Mouse (Mus musculus): Measurements from ENCODE around the gene Hikeshi. TPM values are rescaled to one million over a fixed set of nuclear protein-coding genes. Genes with fewer than 3 reads are reported as not detected.

Gene Hikeshi
- total RNA-seq (2021) = 10 to 100 TPM; 59.1 to 61.9 TPM

DNA sequence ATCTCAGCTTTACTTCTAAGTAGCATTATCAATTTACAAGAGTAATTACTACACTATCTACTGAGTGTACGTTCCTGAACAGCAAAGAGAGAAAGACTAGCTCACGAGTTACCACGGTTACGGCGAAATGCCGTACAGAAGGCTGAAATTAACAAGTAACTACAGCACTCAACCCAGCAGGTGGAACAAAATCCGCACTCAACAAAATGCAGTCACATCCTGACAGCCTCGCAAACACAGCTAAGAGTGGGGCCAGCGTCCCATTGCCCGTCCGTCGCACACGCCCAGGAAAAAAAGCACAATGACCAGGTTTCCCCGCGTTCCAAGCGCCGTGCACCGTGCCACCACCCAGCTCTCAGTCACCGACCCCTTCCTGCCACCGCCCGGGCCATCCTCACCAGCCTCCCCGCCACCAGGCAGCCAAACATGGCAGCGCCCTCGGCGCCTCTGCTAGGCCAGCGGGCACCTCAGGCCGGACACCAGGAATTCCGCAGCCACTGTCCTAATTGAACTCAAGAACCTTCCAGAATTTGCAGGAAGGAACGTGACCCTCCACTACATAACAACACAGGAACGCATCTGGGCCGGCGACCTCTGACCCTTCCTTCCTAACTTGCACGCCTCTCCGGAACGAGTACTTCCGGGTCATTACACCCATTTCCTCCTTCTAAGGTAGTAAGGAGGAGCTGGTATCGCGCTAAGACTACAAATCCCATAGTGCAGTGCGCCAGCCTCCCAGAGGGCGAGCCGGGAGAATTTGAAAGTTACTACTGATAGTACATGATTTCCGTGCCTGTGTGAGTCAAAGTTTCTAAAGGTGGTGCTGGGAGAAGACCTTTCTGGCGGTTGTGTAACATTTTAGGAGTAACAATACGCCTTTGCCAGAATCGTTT, at the start of gene Hikeshi:
Gene Hikeshi, minus strand, starts transcription at position 634 of the 893 bp plus-strand sequence.
- intact Hi-C loops (cut with DNase I) = loop anchor here (5.0 kb wide), 1 partner anchor 36 kb away; no protein-coding TSS in a partner anchor
- DNase-seq = peak; percentile 96 to 98

DNA sequence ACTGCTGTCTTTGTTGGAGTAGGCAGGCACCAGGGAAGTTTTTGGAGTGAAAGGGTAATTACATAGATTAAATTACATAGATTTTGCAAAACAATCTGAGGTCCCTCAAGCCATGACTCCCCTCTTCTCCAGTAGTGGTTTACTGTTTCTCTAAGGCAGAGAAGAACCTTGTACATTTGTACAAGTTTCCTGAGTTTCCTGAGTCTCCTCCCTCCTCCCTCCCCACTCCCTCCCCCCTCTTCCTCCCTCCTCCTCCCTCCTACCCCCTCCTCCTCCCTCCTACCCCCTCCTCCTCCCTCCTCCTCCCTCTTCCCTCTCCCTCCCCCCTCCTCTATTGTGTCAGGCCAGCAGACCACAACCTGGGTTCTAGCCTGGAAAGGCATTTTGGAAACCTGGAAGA, 43.4 kb upstream of the Hikeshi start:
- no peak for DNase-seq
- intact Hi-C loops (cut with DNase I) = no loop called here

DNA sequence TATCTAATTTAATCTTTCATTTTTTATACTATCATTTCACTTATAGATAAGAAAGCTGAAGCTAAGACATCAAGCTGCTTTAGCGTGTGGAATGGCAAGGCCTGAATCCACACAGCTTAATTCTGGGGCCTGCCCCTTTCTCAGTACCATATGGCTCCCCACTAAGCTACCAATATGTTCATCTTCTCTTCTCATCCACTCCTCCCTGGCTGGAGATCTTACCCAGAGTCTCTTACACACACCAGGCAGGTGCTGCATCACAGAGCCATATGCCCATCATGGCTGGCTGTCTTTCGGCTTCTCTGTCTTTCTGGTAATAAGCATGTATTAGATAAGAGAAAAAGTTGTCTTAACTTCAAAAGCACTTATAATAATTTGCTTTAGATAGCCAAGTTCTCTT, 42.4 kb upstream of the Hikeshi start:
- no peak for DNase-seq
- intact Hi-C loops (cut with DNase I) = no loop called here

DNA sequence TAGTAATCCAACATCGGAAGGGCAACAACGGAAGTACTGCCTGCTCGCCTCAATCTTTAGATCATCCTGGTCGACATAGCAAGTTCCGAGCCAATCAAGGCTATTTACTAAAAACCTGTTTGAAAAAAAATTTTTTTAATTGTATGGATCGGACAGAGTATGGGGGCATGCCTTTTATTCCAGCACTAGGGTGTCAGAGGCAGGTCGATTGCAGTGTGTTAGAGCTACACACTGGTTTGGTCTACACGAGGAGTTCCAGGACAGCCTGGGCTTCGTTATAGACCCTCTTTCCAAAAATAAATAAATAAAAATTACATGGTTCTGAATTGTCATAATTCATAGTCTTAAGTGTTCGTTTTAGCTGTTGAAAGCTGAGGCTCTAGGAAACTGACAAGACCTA, 40.6 kb upstream of the Hikeshi start:
- intact Hi-C loops (cut with DNase I) = no loop called here
- DNase-seq = no peak

DNA sequence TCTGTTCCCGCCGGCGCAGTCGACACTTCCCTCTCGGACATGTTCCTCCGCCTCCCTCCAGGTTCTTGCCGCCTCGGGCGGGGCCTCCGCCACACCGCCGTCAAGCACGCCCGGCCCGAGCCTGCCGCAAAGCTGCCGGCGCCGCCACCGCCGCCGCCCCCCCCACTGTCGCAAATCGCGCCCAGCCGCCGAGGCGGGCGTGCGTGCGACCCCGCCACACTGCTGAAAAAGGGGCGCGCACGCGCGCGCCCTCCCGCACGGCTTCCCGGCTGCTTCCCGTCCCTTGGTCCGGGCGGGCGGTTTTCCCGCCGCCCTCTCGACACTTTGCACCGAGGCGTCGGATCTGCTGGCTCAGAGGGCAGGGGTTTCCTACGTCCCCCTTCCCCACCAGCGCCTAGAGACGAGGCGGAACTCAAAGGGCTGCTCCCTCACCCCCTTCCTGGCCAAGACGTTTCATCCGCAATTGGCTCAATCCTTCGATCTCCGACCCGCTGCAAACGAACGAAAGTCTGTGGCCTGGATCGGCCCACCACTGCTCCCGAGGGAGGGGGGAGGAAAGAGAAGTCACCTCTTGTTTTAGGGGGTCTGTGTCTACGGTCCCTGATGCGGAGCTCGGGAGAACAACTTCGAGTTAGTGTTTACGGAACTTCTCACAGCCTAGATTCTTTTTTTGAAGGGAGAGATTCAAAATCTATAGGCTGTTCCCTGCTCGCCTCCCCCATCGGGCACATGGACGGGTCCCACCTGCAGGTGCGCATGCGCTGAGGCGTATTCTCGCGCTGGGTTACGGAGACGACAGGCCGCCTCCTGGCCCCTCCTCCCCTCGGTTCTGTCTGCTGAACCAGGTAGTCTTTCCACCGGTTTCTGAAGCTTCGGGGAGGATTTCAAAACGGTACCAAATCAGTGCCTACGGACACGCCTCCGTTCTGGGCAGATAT, 39.8 kb upstream of the Hikeshi start, which contains the start of gene Eed:
Gene Eed, minus strand, starts transcription at position 499 of the 938 bp plus-strand sequence.
- intact Hi-C loops (cut with DNase I) = no loop called here
- peak; percentile 96 for DNase-seq

DNA sequence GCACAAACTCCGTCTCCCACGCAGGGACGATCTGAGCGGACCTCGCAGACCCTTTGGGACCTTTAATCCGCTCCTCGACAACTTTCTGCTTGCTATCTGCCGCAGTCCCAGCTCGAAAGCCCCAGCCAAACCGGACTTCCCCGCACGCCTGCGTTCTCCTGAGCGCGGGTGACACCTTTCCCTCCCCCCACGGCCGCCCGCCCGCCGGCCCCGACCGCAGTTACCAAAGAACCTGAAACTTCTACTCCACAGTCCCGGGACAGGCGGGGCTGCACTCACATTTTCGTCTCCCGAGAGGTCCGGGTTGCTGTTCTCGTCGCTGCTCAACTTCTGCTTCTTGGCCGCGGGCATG, 39.1 kb upstream of the Hikeshi start:
- no peak for DNase-seq
- intact Hi-C loops (cut with DNase I) = no loop called here

DNA sequence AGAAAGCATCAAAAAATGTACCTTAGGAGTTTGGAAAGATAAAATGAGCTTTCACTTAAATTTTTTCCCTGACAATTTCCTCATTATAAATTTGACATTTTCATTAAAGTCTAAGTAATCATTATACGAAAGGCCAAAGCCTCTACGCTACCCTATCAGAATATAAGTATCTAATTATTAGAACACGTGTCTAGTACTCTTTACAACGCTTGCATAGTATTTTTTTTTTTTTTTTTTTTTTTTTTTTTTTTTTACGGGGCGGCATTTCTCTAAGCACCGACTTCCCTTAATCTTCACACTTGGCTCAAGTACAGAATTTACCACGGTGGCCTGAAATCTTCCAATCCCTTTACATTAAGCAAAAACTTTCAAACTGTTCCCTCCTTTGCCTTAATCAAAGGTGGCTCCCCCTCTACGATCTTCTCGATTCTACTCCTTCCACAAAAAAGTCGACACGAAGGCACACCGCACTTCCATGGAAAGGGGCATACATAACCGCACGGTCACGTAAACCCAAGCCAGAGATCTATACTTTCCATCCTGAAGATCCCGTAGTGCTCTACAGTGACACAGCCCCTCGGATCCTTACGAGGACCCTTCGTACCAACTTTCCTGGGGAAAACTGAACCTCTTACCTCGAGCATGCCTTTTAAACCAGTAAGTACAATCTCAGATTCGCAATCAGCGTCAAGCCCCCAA, 38.6 kb upstream of the Hikeshi start:
- DNase-seq = peak in 1 of 2 experiments; percentile 26
- intact Hi-C loops (cut with DNase I) = loop anchor here (5.0 kb wide), 1 partner anchor 37 kb away; the partner anchor contains the start of gene Hikeshi

DNA sequence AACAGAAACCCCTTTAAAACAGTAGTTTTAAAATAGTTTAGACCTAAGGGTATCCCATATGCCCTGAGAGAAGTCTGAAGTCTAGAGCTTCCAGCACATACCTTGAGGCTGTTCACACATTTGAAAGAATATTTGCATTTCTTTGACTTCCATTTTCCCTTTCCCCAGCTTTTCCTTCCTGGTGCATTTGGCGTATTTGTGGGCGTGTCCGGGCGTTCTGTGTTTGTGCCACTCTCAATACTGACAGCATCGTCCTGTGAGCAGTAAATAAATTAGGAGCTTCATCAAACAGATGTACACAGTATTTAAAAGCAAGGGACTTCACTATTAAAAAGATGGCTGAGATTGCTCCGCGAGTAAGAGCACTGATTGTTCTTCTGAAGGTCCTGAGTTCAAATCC, 35.8 kb upstream of the Hikeshi start:
- no peak for DNase-seq
- intact Hi-C loops (cut with DNase I) = loop anchor here (5.0 kb wide), 1 partner anchor 34 kb away; the partner anchor contains the start of gene Hikeshi

DNA sequence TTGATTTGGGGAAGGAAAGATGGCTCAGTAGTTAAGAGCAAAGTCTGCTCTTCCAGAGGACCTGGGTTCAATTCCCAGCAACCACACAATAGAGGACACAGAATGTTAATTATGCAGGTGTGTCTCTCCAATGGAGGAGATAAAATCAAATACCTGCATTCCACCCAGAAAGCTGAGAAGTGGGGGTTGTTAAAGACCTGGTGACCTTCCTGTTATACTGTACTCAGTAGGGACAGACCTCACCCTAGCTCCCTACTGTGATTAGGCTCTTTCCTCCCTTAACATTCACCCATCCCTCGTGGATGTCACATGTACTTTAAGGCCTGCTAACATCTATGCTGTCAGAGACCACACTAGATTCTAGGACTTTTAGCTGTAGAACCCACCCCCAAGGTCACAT, 34.6 kb upstream of the Hikeshi start:
- DNase-seq = no peak
- intact Hi-C loops (cut with DNase I) = loop anchor here (5.0 kb wide), 1 partner anchor 33 kb away; the partner anchor contains the start of gene Hikeshi

DNA sequence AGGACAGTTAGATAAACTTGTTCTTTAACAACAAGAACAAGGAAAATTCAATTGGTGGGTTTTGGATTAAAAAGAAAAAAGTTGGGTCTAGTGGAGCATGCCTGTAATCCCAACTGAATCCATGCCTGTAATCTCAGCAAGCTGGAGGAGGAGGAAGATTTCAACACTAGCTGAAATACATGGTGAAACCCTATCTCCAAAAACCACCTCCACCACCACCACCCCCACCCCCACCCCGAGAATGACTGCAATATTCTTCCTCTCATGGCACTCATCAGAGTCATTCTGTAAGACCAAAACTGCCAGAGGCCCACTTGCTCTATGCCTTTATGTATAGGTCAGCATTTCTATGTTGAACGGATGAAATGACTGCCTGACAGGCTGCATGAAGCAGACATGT, 26.2 kb upstream of the Hikeshi start:
- intact Hi-C loops (cut with DNase I) = no loop called here

DNA sequence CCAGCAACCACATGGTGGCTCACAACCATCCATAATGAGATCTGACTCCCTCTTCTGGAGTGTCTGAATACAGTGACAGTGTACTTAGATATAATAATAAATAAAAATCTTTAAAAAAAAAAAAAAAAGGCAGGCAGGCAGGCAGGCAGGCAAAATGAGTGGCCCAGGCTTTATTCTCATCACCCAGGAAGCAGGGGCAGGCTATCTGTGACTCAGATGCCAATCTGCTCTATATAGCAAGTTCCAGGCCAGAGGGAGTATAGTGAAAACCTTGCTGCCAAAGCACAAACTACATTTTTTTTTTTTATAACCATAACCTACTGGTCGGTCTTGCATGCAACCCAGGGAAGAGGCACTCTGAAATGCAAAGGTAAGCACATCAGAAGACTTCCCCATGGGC, 25.8 kb upstream of the Hikeshi start:
- intact Hi-C loops (cut with DNase I) = no loop called here
- DNase-seq = no peak

More for the DNA sequence above, 26.2 kb upstream of the Hikeshi start:
- DNase-seq = no peak

DNA sequence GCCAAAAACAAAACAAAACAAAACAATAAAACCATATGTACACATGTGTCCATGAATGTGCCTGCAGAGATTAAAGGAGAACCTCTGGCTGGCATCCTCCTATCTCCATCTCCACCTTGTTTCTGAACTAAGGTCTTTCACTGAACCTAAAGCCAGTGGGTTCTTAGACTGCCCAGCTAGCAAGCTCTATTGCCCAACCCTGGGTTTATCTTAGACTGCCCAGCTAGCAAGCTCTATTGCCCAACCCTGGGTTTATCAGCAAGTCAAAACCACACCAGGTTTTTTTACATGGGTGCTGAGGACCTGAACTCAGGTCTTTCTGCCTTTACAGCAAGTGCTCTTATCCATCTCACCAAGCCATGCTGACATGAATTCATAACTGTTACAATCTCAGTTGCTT, 22.1 kb upstream of the Hikeshi start:
- DNase-seq = no peak
- intact Hi-C loops (cut with DNase I) = no loop called here

DNA sequence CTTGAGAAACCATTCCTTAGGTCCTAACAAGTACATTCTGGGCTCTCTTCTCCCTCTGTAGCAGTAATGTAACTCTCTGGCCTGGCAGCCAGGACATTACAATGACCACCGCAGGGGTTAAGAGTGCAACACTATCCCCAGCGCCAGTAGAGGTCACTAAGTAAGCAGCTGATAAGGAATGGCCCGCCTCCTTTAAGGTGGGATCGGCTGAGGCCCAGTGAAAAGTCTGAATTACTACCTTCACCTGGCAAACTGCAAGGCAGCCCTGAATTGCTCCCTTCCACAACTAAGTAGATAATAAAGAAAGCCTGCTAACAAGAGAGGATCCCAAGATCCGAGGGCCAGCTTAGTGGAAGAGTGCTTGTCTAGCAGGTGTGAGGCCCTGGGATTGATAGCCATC, 16.3 kb upstream of the Hikeshi start:
- DNase-seq = no peak
- intact Hi-C loops (cut with DNase I) = no loop called here

DNA sequence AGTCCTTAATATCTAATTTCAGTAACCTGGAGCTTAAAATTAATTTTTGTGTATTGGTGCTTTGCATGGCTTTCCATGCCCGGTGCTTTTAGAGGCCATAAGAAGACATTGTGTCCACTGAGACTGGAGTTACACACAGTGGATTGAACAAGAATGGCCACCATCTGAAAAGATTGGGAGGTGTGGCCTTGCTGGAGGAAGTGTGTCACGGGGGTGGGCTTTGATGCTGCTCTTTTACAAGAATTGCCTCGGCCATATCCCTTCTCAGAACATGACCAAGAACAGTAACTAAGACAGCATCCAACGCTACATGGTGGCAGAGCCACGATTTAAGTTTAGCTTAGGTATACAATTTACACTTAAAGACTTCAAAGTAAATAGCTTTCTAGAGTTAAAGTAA, 13.3 kb upstream of the Hikeshi start:
- no peak for DNase-seq
- intact Hi-C loops (cut with DNase I) = no loop called here

DNA sequence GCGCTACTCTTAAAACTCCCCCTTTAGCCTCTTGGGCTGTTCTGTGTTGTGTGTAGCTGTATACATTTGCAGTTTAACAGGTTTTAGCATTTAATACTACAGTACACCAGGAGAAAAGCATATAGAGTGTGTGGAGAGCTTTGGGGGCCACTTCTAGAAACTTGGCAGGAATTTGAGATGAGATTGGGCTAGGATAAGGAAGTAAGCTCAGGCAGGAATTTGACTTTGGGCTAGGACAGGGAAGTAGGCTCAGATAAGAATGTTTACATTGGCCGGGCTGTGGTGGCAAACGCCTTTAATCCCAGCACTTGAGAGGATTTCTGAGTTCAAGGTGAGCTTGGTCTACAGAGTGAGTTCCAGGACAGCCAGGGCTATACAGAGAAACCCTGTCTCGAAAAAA, 8.4 kb upstream of the Hikeshi start:
- intact Hi-C loops (cut with DNase I) = no loop called here
- DNase-seq = no peak

DNA sequence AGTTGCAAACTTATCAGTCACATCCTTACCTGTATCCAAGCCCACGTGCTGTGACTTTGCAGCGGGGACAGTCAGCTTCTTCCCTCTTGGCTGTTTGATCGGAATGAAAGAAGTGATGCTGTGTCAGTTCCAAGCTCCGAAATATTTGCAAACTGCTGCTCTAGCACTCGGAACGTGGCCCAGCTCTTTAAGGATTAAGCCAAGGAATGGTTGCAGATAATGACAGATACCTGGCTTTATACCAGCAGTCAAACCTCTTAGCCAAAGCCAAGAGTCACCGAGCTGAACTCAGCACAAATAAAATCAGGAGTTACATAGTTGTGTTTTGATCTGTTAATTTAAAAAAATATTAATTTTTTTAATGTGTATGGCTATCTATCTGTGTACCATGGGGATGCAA, 7.0 kb upstream of the Hikeshi start:
- intact Hi-C loops (cut with DNase I) = no loop called here
- peak; percentile 39 for DNase-seq

DNA sequence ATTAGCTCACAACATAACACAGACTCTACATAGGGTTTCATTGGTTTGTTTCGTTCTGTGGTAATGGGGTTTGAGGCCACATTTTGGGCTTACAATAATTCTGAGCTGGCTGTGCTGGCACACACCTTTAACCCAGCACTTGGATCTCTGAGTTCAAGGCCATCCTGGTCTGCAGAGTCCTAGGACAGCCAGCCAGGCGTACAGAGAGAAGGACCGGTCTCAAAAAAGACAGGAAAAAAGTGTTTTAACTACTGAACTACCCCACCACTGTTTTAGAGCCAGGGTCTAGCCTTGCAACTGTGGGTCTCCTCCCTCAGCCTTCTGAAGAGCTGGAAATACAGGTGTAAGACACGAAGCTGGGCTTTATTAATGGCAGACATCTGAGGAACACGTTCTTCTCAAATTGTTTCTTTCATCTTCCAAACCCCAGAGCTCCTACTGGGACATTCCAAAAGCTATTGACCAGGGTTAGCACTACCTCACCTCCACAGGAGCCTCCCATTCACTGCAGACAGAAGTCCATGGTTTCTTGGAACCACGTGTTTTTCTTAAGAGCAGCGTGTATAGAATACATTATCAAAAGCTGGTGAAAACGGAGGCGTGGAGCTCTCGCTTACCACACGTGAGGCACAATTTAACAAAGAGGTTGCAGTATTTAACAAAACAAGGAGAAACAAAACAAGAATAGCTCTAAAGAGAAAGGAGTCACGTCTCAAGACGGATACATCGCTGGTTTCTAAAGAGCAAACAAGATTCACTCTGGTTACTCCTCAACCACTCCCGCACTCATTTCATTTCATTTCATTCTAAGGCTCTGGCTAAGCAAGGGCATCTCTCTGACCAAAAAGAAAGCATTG, 1.3 kb downstream of the Hikeshi start:
- DNase-seq = no peak
- intact Hi-C loops (cut with DNase I) = loop anchor here (5.0 kb wide), 1 partner anchor 38 kb away; no protein-coding TSS in a partner anchor

DNA sequence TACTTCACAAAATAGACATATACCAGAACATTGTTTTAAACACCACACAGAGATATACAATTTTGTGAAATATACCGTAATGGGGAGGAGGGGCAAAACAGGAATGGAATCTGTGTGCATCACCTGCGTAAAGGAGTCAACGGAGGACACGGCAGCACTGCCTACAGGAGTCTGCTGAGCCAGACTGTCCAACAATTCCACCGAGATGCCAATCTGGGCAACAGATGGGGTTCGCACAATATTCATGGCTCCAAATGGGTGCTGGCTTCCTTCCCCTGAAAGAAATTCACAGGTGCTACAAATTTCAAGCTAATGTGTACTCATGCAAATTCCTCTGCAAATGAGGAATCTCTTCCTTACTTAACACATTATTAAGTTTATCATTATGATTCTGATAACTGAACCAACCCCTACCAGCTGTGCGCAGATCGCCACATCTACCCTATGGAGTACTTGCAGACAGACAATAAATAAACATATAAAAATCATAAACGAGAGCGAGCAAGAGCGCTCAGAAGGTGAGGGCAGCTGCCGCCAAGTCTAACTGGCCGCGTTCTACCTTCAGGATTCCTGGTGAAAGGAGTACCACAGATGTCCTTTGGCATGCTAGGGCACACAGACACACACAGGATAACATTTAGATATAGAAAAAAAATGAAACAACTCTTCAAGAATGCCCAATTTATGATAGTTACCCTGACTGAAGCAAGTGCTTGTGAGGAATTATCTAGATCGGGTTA, 17.4 kb downstream of the Hikeshi start:
- DNase-seq = no peak
- intact Hi-C loops (cut with DNase I) = no loop called here

DNA sequence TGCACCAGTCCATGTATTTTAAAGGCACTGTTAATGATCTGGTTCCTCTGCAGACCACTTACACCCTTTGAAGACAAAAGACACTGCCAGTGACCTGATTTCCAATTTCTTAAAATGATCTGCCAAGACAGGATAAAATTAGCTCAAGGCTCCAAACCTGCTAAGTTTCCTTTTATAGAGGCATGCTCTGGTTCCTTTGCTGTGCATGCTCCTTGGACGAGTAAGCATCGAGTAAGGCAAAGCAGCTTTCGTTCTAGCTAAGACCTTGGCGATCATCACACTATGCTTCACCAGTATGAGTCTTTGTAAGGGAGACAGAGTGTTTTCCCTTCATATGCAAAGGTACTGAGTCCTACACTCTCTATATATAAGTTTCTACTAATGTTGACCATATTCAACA, 23.2 kb downstream of the Hikeshi start:
- DNase-seq = no peak

More for the DNA sequence above, 23.2 kb downstream of the Hikeshi start:
- intact Hi-C loops (cut with DNase I) = no loop called here

All from heart, postnatal 10 days (tissue).